Mouse (Mus musculus) cerebellum, postnatal 14 days (tissue): ENCODE results near the gene Nat8l.

Experiments used
- DNase-seq, 2 experiments: peaks; one replicate each; pipeline ENCODE4 v3.0.0; 2021; ENCODE audit warnings: mixed read lengths in 2 of 2

Gene Nat8l

DNA sequence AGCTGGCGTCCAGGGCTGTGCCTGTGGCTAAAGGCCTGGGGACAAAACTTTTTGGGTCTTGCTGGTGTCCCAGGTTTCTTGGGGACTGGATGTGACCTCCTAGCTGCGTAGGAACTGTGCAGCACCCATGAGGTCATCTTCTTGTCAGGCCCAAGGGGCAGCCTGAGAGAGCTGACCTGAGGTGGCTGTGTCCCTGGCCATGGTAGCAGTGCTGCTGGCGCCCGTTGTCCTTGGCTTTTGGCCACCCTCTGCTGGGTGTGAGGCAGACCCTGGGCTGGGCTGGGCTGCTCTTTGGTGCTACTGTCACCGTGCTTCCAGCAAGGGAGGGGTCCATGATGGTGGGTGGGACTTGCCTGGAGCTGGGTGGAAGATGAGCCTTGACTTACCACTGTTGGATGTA lies 8.8 kb downstream of the Nat8l start:
- DNase-seq = no peak

DNA sequence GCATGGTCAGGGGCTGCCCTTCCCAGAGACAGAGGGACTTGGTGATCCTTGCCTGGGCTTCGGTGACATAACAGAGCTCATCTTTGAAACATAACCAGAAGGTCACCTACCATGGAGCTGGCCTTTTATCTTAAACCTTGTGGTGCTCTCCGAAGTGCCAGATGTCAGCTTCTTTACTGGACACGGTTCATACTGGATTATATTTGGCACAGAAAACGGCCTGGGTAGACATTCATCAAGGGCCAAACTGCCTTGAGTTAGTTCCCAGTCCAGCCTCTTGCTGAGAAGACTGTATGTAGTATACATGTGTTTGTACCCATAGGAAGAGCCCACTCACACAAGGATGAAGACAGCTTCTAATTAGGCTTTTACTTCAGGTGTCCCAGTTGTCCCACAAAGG lies 11.0 kb downstream of the Nat8l start:
- DNase-seq = no peak

DNA sequence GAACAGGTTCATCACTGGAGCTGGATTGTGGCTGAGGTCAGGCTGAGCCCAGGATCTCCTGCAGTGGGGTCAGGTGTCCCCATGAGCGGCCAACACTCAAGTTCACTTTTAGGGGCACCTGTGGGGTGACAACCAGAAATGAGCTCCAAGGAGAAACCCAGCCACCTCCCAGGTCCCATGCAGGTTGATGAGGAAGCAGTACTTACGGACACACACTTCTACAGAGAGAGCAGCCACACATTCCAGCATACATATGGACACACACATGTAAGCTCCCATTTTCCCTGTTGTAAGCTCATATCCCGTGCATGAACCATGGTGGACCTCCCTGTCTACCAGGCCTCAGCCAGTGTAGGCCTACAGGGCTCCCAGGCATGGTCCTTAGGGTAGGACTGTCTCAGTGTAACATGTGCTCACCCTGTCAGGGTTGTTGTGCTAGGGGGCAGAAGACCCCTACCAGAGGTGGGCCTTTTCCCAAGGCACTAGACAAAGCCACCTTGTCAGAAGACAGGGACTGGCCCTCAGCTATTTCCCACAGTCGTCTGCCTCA lies 11.7 kb downstream of the Nat8l start:
- no peak for DNase-seq

DNA sequence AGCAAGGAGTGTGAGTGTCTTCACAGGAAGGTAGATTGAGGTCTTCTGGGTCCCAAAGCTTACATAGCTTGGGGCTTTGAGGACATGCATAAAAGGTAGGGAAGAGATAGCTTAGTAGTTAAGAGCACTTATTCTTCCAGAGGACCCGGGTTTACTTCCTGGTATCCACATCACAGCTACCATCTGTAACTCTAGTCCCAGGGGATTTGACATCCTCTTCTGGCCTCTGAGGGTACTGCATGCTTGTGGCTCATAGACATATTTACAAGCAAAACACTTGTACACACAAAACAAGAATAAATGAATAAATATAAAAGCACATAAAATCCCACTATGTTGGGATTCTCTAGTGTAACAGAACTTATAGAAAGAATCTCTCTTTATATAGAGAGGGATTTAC lies 18.9 kb downstream of the Nat8l start:
- DNase-seq = no peak

DNA sequence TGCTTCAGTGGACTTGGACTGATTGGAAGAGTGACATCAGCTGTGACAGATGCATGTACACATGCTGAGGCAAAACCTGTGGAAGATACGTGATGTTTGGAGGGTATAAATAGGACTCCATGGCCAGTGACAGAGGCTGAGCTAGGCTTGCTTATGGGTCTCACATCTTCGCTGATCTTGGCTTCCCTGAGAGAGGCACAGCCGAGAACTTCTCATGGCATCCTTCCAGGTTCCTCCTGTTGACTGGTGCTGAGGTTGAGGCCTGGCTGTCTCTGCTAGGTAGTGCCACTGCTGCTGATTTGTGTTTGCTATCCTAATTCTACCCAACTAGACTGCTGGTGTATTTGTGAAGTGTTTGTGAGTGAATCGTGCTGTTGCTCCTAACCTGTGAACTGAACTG lies 23.2 kb downstream of the Nat8l start:
- DNase-seq = no peak

DNA sequence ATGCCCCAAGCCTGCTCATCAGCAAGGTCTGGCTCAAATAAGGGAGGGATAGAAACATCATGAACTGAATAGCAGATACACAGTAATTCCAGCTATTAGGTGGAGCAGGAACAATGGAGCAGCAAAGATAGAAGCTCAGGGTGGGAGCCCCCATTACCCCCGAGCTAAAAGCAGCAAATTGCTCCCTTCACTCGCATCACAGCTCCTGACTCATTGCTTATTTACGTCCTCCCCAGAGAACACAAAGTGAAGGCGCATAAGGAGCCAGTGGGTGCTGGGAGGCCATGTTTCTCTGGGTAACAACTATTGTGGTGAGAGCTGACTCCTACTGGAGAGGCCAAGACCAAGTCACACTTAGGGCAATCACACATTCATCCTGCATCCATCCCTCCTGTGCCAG lies 34.3 kb downstream of the Nat8l start:
- DNase-seq = no peak

DNA sequence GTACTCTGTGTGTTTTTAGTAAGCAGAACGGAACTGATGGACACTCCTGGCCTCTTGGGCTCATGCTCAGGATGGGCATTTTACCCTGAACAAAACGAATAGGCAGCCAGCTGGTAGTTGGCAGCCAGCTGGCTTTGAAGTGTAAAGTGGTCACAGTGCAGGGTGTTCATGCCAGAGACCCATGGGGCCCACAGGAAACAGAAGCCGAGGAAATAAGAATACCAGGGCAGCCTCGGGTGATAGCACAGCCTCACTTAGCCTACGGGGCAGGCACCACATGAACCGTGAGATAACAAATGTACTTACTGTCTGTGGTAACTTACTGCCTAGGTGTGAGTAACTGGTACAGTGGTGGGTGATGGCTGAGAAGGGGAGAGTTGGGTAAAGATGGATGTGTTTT lies 35.2 kb downstream of the Nat8l start:
- peak; percentile 39 to 40 for DNase-seq

DNA sequence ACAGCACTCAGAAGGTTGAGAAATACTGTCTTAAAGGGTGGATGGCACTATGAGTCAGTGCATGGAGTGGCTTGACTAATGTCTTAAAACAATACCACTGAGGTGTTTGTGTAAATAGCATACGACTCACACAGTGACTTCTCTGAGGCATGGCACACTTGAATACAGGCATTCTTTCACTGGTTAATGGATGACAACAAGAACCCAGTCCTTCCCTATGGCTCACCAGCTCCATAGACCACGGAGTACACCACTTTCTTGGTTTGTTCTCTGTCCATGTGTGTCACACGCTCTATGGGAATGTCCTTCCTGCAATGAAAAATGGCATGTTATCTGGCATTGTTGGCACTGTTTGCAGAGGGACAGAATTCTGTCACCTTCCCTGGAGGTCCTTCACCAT lies 36.7 kb downstream of the Nat8l start:
- no peak for DNase-seq
